Mouse (Mus musculus) left cerebral cortex, postnatal 4 days (tissue): ENCODE results near the gene Slc35d2. TPM values are rescaled to one million over a fixed set of nuclear protein-coding genes. Genes with fewer than 3 reads are reported as not detected.

Source experiments
- DNase-seq: peaks from one replicate; pipeline ENCODE4 v3.0.0-alpha.2; 2022
- intact Hi-C: fragments of 180-260 bp; cut with DNase I; formaldehyde crosslinking; loops from one replicate; pipeline ENCODE4 v1.15.1; 2025
- total RNA-seq, 2 experiments: library from RNA; stranded (reverse); gene quantifications; 2 replicates each; pipeline ENCODE4 v1.2.3; 2021

Gene Slc35d2
- 1 to 10 TPM in 1 of 2 experiments, under 1 TPM in 1; 0.96 to 1.2 TPM for total RNA-seq

DNA sequence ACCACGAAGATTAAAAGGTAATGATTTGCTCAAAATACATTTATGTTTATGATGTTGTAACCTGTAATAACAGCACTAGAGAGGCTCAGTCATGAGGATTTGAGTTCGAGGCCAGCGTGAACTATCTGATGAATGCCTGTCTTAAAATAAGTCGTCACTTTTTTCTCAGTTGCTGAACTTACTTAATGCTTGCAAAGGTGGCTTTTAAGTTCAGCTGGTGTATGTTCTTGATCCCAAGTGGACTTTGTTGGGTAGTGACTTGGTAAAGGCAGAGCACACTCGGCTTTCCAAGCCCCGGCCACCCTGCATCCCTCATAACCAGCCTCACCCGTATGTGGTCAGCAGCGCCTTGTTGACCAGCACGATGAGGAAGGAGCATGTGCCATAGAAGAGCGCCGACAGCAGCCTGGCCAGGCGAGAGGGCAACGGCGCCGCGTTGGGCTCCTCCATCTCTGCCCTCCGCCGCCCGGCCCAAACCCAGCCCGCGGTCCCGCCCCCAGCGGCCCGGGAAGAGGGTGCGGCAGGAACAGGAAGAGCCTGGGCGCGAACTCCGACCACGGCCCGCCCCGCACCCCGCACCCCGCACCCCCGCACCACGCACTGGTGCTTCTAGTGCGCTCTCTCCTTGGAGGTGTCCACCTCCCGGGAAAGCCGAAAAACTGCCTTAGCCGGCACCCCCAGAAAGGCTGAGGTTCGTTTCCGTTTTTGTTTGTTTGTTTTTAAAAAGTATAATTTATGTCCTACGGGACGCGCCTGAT is at the start of gene Slc35d2:
TSS of gene Slc35d2 (minus strand) at position 511 of the 758 bp plus-strand sequence.
- intact Hi-C loops: no loop called here
- DNase-seq: peak; percentile 40

DNA sequence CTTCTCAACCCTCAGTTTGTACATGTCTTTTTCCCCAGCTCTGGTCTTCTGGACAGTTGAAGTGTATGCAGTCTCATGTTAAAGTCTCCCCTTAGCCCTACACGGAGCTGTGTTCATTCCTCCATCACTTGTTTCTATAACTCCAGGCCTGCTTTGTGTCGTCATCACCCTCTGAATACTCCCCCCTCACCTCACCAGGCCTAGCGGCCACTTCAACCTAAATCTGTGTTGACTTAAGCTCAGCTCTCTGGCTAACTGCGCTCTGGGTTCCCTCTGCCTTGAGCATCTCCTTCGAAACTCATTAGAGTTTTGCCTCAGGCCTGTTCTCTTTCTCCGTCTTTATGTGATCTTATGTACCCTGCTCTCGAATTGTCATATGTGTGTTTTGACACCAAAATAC is 48.8 kb upstream of the Slc35d2 start:
- intact Hi-C loops: loop anchor here (5.0 kb wide), 1 partner anchor 129 kb away; no protein-coding TSS in a partner anchor
- DNase-seq: no peak

GRCm38 (mm10) chr13:64169746-64170145 is 40.6 kb upstream of the Slc35d2 start:
- DNase-seq: no peak
- intact Hi-C loops: loop anchor here (10.0 kb wide), 1 partner anchor 265 kb away; the partner anchor contains the start of gene Cdk20

GRCm38 (mm10) chr13:64163147-64163715 is 34.1 kb upstream of the Slc35d2 start:
- intact Hi-C loops: loop anchor here (10.0 kb wide), 1 partner anchor 272 kb away; the partner anchor contains the start of gene Cdk20
- no peak for DNase-seq

DNA sequence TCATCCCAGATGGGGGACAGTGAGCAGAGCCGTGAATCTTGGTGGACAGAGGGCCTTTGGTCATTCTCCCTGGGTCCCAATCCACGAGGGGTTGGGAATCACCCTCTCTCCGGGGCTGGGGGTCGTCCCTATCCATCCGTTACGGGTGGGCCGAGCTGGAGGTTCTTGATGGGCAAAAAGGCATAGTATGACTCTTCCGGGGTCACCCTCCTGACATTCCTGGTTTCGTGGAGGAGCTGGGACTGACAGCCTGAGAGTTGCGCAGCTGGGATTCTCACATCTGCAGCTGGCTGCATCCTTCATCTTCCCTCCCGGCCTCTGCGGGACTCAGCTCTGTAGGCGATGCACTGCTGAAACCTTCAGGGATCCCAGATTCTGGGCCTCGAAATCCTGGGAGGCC is 33.5 kb upstream of the Slc35d2 start:
- intact Hi-C loops: loop anchor here (10.0 kb wide), 1 partner anchor 272 kb away; the partner anchor contains the start of gene Cdk20
- DNase-seq: no peak

DNA sequence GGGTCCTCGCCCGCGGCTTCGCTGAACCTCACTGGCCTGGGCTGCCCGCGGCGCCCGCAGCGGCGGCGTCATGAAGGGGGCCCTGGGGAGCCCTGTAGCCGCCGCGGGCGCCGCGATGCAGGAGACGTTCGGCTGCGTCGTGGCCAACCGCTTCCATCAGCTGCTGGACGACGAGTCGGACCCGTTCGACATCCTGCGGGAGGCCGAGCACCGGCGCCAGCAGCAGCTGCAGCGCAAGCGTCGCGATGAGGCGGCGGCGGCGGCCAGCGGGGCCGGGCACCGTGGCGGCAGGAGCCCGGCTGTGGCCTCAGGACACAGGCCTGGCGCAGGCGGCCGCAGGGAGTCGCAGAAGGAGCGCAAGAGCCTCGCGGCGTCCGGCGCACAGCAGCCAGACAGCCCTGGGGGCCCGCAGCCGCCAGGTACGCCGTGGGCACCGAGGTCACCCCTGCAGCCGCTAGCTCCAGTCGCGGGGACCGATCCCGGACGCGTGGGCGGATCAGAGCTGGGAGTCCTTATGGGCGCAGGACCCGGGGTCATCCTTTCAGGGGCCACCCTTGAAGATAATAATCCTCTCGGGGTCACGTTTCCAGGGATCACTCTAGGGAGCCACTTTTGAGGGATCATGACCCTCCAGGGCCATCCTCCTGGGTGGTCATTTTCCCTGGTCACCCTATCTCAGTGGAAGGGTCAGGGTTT is 32.9 kb upstream of the Slc35d2 start:
- no peak for DNase-seq
- intact Hi-C loops: loop anchor here (10.0 kb wide), 1 partner anchor 273 kb away; the partner anchor contains the start of gene Cdk20

- DNase-seq: peak; percentile 98
- intact Hi-C loops: loop anchor here (10.0 kb wide), 1 partner anchor 273 kb away; the partner anchor contains the start of gene Cdk20
Measured at GRCm38 (mm10) chr13:64161548-64161915, 32.4 kb upstream of the Slc35d2 start, which contains the start of gene Habp4. Gene Habp4 (plus strand): TSS chr13:64161824.

DNA sequence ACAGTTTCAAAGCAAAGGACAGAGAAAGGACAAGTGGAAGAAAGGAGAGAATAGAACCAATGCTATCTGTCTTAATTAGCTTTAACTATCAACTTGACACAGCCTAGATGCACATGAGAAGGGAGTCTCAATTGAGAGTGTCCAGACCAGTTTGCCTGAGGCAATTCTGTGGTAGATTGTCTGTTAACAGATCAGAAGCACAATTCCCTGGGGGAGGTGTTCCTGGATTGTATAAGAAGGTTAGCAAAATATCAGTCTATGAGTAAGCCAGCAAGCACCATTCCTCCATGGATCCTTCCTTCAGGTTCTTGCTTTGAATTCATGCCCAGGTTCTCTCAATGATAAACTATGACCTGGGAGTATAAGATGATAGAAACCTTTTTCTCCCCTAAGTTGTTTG is 27.8 kb upstream of the Slc35d2 start:
- intact Hi-C loops: no loop called here
- no peak for DNase-seq

- no peak for DNase-seq
- intact Hi-C loops: no loop called here
Measured at GRCm38 (mm10) chr13:64155171-64155571, 26.0 kb upstream of the Slc35d2 start.

- intact Hi-C loops: no loop called here
Measured at GRCm38 (mm10) chr13:64154651-64155050, 25.5 kb upstream of the Slc35d2 start.

DNA sequence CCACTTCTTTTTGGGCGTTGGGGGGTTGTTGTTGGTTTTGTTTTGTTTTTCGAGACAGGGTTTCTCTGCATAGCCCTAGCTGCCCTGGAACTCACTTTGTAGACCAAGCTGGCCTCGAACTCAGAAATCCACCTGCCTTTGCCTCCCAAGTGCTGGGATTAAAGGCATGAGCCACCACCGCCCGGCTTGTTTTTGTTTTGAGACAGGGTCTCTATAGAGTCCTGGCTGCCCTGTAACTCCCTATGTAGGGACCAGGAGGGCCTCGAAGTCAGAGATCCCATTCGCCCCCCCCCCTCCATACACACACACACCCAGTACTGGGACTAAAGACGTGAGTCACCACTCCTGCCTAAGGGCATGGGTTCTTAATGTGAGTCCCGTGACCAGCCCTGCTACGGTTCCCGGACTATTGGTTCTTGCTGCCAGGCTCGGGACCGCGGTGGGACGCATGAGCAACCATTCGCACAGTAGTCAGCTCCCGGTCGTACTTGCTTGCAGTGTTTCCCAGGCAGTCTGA is 24.6 kb upstream of the Slc35d2 start:
- intact Hi-C loops: no loop called here

More at GRCm38 (mm10) chr13:64154651-64155050, 25.5 kb upstream of the Slc35d2 start:
- no peak for DNase-seq

GRCm38 (mm10) chr13:64153083-64153682 is 24.0 kb upstream of the Slc35d2 start, which contains the start of gene Zfp367:
Gene Zfp367 (minus strand): TSS chr13:64153202.
- intact Hi-C loops: no loop called here
- DNase-seq: peak; percentile 97

More for the DNA sequence above, 24.6 kb upstream of the Slc35d2 start:
- peak; percentile 32 for DNase-seq

DNA sequence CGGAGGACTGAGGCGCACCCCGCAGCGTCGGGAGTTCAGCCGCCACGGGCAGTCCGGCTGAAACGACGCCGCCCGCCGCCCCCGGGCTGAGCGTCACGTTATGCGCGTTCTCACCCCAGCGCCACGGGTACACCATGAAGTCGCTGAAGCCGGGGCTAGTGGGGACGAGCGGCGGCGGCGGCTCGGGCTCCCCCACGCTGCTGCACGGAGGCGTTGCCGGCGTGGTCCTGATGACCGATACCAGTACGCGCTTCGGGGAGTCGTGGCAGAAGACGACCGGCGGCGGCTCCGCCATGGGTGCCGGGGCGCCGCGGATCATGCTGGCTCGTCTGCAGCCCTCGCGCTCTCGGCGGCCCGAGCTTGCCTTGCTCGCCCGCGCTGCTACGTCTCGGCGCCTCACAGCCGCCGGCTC is 23.5 kb upstream of the Slc35d2 start:
- peak; percentile 48 for DNase-seq
- intact Hi-C loops: no loop called here

GRCm38 (mm10) chr13:64152241-64152669 is 23.1 kb upstream of the Slc35d2 start:
- peak; percentile 93 for DNase-seq
- intact Hi-C loops: no loop called here

- intact Hi-C loops: no loop called here
- DNase-seq: no peak
Measured at GRCm38 (mm10) chr13:64150121-64150520, 21.0 kb upstream of the Slc35d2 start.

- DNase-seq: peak; percentile 36
- intact Hi-C loops: no loop called here
Measured at GRCm38 (mm10) chr13:64129616-64130375, 628 bp upstream of the Slc35d2 start.

DNA sequence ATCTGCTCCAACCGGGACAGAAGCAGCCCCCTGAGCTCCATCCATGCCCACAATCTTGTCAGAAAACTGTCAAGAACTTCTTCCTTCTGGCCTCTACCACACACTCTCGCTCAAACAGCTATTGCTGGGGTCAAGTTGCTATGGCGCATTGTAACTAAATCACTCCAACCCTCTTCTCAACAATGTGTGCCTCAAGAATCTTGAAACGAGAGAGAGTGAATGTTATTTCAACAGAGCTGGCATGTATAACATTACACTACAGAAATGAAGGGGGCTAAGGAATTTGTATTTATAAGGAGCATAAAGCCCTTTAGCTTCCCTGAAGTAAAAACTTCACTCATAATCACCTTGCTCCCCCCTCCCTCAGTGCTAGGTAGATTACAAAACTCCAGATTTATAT is 2.9 kb downstream of the Slc35d2 start:
- intact Hi-C loops: no loop called here
- no peak for DNase-seq

- intact Hi-C loops: no loop called here
- no peak for DNase-seq
Measured at GRCm38 (mm10) chr13:64124886-64125285, 4.3 kb downstream of the Slc35d2 start.

GRCm38 (mm10) chr13:64123491-64124188 is 5.5 kb downstream of the Slc35d2 start:
- intact Hi-C loops: no loop called here

More at GRCm38 (mm10) chr13:64123491-64124188, 5.5 kb downstream of the Slc35d2 start:
- no peak for DNase-seq
